ENCODE assay signal across 8 mouse cellular contexts in genomic region chr15:99818321-99819108, GRCm38 (mm10). TPM values are rescaled to one million over a fixed set of nuclear protein-coding genes. Genes with fewer than 3 reads are reported as not detected.
DNase-seq lines count a peak whose midpoint lies in the region; ATAC-seq and TF ChIP-seq lines count a peak whose summit lies in the region.

No protein-coding gene starts in this region.

- no peaks in the 10 kb centered on the region for H3K9me3 ChIP-seq in intestine, embryonic 14.5 days (ENCODE audit: control insufficient read depth, low read length)
- no peaks in the 10 kb centered on the region for H3K9me3 ChIP-seq in liver, embryonic 15.5 days (replicated peaks)

- H3K36me3 ChIP-seq in intestine, embryonic 14.5 days (ENCODE audit: control insufficient read depth, insufficient read depth, low read length), result peaks cover 17% of the 10 kb centered on the region
- H3K36me3 ChIP-seq in liver, embryonic 15.5 days (replicated peaks), result peaks cover 4% of the 10 kb centered on the region; the same call in 1 of the 2 replicates

- DNase-seq in A20 (ENCODE audit: low read depth, low spot score), result peak; percentile 55
- peak; percentile 22 for DNase-seq in gastrocnemius, postnatal 10 days
- DNase-seq in intestine, embryonic 14.5 days (ENCODE audit: low spot score), result peak; percentile 69
- DNase-seq in cerebellum, adult 11 months, result no peak
- no peak for DNase-seq in urinary bladder, postnatal 25 days (ENCODE audit: low spot score)

- peak overlapping the region; percentile 67 for H3K4me2 ChIP-seq in intestine, embryonic 14.5 days (ENCODE audit: low read length)
- peak overlapping the region; percentile 43; the same call in 1 of the 2 replicates for H3K4me2 ChIP-seq in liver, embryonic 15.5 days

- H3K4me1 ChIP-seq in bone marrow macrophage, adult 2 months (ENCODE audit: control insufficient read depth, insufficient read depth, low read length), result peaks cover 28% of the 10 kb centered on the region
- H3K4me1 ChIP-seq in intestine, embryonic 14.5 days (replicated peaks; ENCODE audit: control insufficient read depth, insufficient read depth, low read length), result peaks cover 15% of the 10 kb centered on the region; the same call in 1 of the 2 replicates
- no peaks in the 10 kb centered on the region; the same call in 1 of the 2 replicates for H3K4me1 ChIP-seq in liver, embryonic 15.5 days (replicated peaks)
- peaks cover 13% of the 10 kb centered on the region for H3K4me1 ChIP-seq in olfactory bulb, adult 2 months (ENCODE audit: control insufficient read depth, insufficient read depth, low read length)

- no peaks in the 10 kb centered on the region for H3K27me3 ChIP-seq in intestine, embryonic 14.5 days (replicated peaks; ENCODE audit: control insufficient read depth, insufficient read depth, low read length)
- H3K27me3 ChIP-seq in liver, embryonic 15.5 days, result no peaks in the 10 kb centered on the region

- H3K9ac ChIP-seq in intestine, embryonic 14.5 days (ENCODE audit: low read length), result peak overlapping the region; percentile 71
- no peak overlapping the region for H3K9ac ChIP-seq in liver, embryonic 15.5 days

- TF ChIP-seq CTCF in bone marrow macrophage, adult 2 months (IDR thresholded peaks at IDR 0.05; ENCODE audit: low read depth, low read length), result no peak
- TF ChIP-seq CTCF in olfactory bulb, adult 2 months (IDR thresholded peaks at IDR 0.05; ENCODE audit: insufficient read depth, low read depth, low read length), result no peak

- 13% methylated on average over 13 of the region's 13 CpGs for WGBS in intestine, embryonic 14.5 days
- WGBS in liver, embryonic 15.5 days (ENCODE audit: insufficient replicate concordance), result 42% methylated on average over 13 of the region's 13 CpGs
- WGBS in olfactory bulb, adult 2 months, result 32% methylated on average over 13 of the region's 13 CpGs

- ATAC-seq in intestine, embryonic 14.5 days (replicated peaks; ENCODE audit: low FRiP score, low TSS enrichment, low read depth), result no peak
- ATAC-seq in liver, embryonic 15.5 days (ENCODE audit: insufficient read depth), result no peak

- H3K4me3 ChIP-seq in bone marrow macrophage, adult 2 months (ENCODE audit: insufficient read depth, low read length), result peak overlapping the region; percentile 63
- peak overlapping the region; percentile 62 for H3K4me3 ChIP-seq in intestine, embryonic 14.5 days (ENCODE audit: low read depth, low read length)
- H3K4me3 ChIP-seq in liver, embryonic 15.5 days (replicated peaks), result peak overlapping the region; percentile 42
- peak overlapping the region; percentile 38 for H3K4me3 ChIP-seq in olfactory bulb, adult 2 months (ENCODE audit: insufficient read depth, low read depth, low read length)

- peak overlapping the region; percentile 4; the same call in 1 of the 2 replicates for H3K27ac ChIP-seq in bone marrow macrophage, adult 2 months (ENCODE audit: insufficient read depth, low read depth, low read length)
- peak overlapping the region; percentile 94 for H3K27ac ChIP-seq in intestine, embryonic 14.5 days (ENCODE audit: low read depth)
- H3K27ac ChIP-seq in liver, embryonic 15.5 days (replicated peaks), result peak overlapping the region; percentile 52; the same call in 1 of the 2 replicates
- H3K27ac ChIP-seq in olfactory bulb, adult 2 months (ENCODE audit: insufficient read depth, low read depth, low read length), result peak overlapping the region; percentile 64

- TF ChIP-seq POLR2A in bone marrow macrophage, adult 2 months (IDR thresholded peaks at IDR 0.05; ENCODE audit: borderline replicate concordance, low read depth, low read length), result no peak
- no peak for TF ChIP-seq POLR2A in olfactory bulb, adult 2 months (IDR thresholded peaks at IDR 0.05; ENCODE audit: insufficient read depth, low read depth, low read length)

RNA-seq across cellular contexts. Expression of gene Cers5, which starts 45.8 kb away (rescaled TPM):
- 74.9 and 77.3 TPM in 2 replicates for polyA plus RNA-seq in bone marrow macrophage, adult 2 months (2012; ENCODE audit: insufficient read depth, insufficient read length, missing spikeins)
- total RNA-seq in gastrocnemius, postnatal 10 days (2021), result 10 to 100 TPM; 16.0 to 17.5 TPM
- 64.7 and 68.7 TPM in 2 replicates for polyA plus RNA-seq in intestine, embryonic 14.5 days (2014; fragmentation: Nextera tagmentation; extraction: Ambion mirVana)
- 8.1 and 9.5 TPM in 2 replicates for polyA plus RNA-seq in liver, embryonic 15.5 days (2015; fragmentation: Nextera tagmentation; extraction: Ambion mirVana)
- polyA plus RNA-seq in olfactory bulb, adult 2 months (2012; ENCODE audit: insufficient read depth, insufficient read length, low replicate concordance, missing spikeins), result not detected in 2 replicates

RNA-seq across cellular contexts. Expression of gene Lima1, which starts 56.7 kb away (rescaled TPM):
- 45.3 and 49.3 TPM in 2 replicates for polyA plus RNA-seq in bone marrow macrophage, adult 2 months (2012; ENCODE audit: insufficient read depth, insufficient read length, missing spikeins)
- total RNA-seq in gastrocnemius, postnatal 10 days (2021), result 10 to 100 TPM; 30.4 to 41.9 TPM
- 80.3 and 87.9 TPM in 2 replicates for polyA plus RNA-seq in intestine, embryonic 14.5 days (2014; fragmentation: Nextera tagmentation; extraction: Ambion mirVana)
- 10.0 and 10.3 TPM in 2 replicates for polyA plus RNA-seq in liver, embryonic 15.5 days (2015; fragmentation: Nextera tagmentation; extraction: Ambion mirVana)
- polyA plus RNA-seq in olfactory bulb, adult 2 months (2012; ENCODE audit: insufficient read depth, insufficient read length, low replicate concordance, missing spikeins), result 73.2 TPM in 1 of 2 replicates, not detected in the other

Comparison
In these comparisons a context has a peak if more than half of its experiments do, and no peak if none do; other contexts are left out.
1. DNase-seq: peak in A20 (single experiment), gastrocnemius, postnatal 10 days (single experiment) and intestine, embryonic 14.5 days (single experiment); none in cerebellum, adult 11 months (single experiment) and urinary bladder, postnatal 25 days (single experiment).
2. H3K27ac ChIP-seq: peak in every context shown above with its lines; median percentile 94 in intestine, embryonic 14.5 days; 64 in olfactory bulb, adult 2 months; 52 in liver, embryonic 15.5 days; 4 in bone marrow macrophage, adult 2 months.
3. Peak in every context shown above with its lines, with median percentiles within 50 percentile points of each other: H3K4me3 ChIP-seq.